Mouse (Mus musculus) lung, adult 2 months (tissue): ENCODE results near the gene Fmr1nb.
"Not testable (repeated sequence)": the region's sequence is repeated elsewhere in the genome, so short reads cannot be mapped to it uniquely, and the experiment has no call there.

Experiments used
- CTCF ChIP-seq: fragments of 200-500 bp; IDR thresholded peaks from 2 replicates; pipeline ENCODE4 v1.5.1; 2011; ENCODE audit warnings: mild to moderate bottlenecking, low read length, control low read depth; ENCODE audit not compliant: insufficient read depth
- POLR2A ChIP-seq: fragments of 200-500 bp; IDR thresholded peaks from 2 replicates; pipeline ENCODE4 v1.6.1; 2011; ENCODE audit warnings: low read depth, mild to moderate bottlenecking, control low read depth, low read length, borderline replicate concordance; ENCODE audit errors: extremely low read depth

DNA sequence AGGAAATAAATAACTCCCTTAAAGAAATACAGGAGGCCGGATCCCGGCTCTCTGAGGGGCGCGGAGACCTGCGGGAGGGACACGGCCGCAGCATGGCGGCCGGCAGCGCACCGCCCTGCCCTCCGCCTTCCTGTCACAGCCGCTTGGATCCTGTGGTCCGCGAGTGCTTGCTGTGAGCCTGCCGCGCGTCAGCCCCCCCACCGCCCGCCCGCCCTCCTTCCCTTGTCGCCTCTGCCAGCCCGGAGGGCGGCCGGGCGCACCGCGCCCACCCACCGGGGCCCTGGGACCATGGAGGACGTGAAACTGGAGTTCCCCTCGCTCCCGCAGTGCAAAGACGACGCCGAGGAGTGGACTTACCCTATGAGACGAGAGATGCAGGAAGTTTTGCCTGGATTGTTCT lies 59.4 kb downstream of the Fmr1nb start, which contains the start of gene Gm14698:
- TF ChIP-seq CTCF, POLR2A: not testable (repeated sequence)
